Mouse (Mus musculus): ENCODE data around the gene Ralgapa2. TPM values are rescaled to one million over a fixed set of nuclear protein-coding genes. Genes with fewer than 3 reads are reported as not detected.
A peak's percentile ranks its signal among the peaks of the same experiment; 100 is the strongest.

Gene Ralgapa2
- polyA plus RNA-seq, 1 experiment from 2014 or later = 4.9 TPM

- no peak for ATAC-seq
- H3K36me3 ChIP-seq (ENCODE audit: control insufficient read depth, insufficient read depth) = no peaks in the 10 kb centered on the region; the same call in 1 of the 2 replicates
- 55% methylated on average over 7 of the region's 7 CpGs for WGBS
Measured at GRCm38 (mm10) chr2:146245401-146245800, 266.7 kb downstream of the Ralgapa2 start.

GRCm38 (mm10) chr2:146244049-146244448 lies 268.1 kb downstream of the Ralgapa2 start:
- no peak overlapping the region for H3K27ac ChIP-seq (ENCODE audit: low read depth, low read length)
- no peak for TF ChIP-seq CTCF (IDR thresholded peaks at IDR 0.05; ENCODE audit: low read depth)
- no peaks in the 10 kb centered on the region for H3K27me3 ChIP-seq (replicated peaks; ENCODE audit: control insufficient read depth, insufficient read depth, low read length)
- no peak overlapping the region for H3K4me2 ChIP-seq (replicated peaks; ENCODE audit: low read depth)
- H3K4me1 ChIP-seq (replicated peaks; ENCODE audit: control insufficient read depth, insufficient read depth, low read length) = peaks cover 10% of the 10 kb centered on the region; the same call in 1 of the 2 replicates
- H3K36me3 ChIP-seq (ENCODE audit: control insufficient read depth, insufficient read depth) = no peaks in the 10 kb centered on the region; the same call in 1 of the 2 replicates
- H3K4me3 ChIP-seq (ENCODE audit: low read depth, low read length) = no peak overlapping the region
- H3K9me3 ChIP-seq (ENCODE audit: control insufficient read depth) = no peaks in the 10 kb centered on the region
- no peak overlapping the region for H3K9ac ChIP-seq (ENCODE audit: low read depth, low read length)
- WGBS = 82% methylated on average over 2 of the region's 2 CpGs
- peak; percentile 25 for ATAC-seq

More at GRCm38 (mm10) chr2:146245401-146245800, 266.7 kb downstream of the Ralgapa2 start:
- Histone ChIP-seq H3K9me3 (ENCODE audit: control insufficient read depth) (no peaks in the 10 kb centered on the region), H3K27ac (ENCODE audit: low read depth, low read length) (no peak overlapping the region), H3K9ac (ENCODE audit: low read depth, low read length) (no peak overlapping the region), H3K4me2 (replicated peaks; ENCODE audit: low read depth) (no peak overlapping the region), H3K27me3 (replicated peaks; ENCODE audit: control insufficient read depth, insufficient read depth, low read length) (no peaks in the 10 kb centered on the region), H3K4me3 (ENCODE audit: low read depth, low read length) (no peak overlapping the region), H3K4me1 (replicated peaks; ENCODE audit: control insufficient read depth, insufficient read depth, low read length) (peaks cover 10% of the 10 kb centered on the region; the same call in 1 of the 2 replicates)
- no peak for TF ChIP-seq CTCF (IDR thresholded peaks at IDR 0.05; ENCODE audit: low read depth)

- H3K4me2 ChIP-seq (replicated peaks; ENCODE audit: low read depth) = no peak overlapping the region
- H3K4me1 ChIP-seq (replicated peaks; ENCODE audit: control insufficient read depth, insufficient read depth, low read length) = 0 out of 2 replicates have a peak, but pooled peaks cover 3% of the 10 kb centered on the region
- no peak overlapping the region for H3K9ac ChIP-seq (ENCODE audit: low read depth, low read length)
- H3K27ac ChIP-seq (ENCODE audit: low read depth, low read length) = no peak overlapping the region
- no peak overlapping the region for H3K4me3 ChIP-seq (ENCODE audit: low read depth, low read length)
- whole genome bisulfite sequencing = 94% methylated on average over 4 of the region's 4 CpGs
- H3K9me3 ChIP-seq (ENCODE audit: control insufficient read depth) = no peaks in the 10 kb centered on the region
- no peaks in the 10 kb centered on the region for H3K27me3 ChIP-seq (replicated peaks; ENCODE audit: control insufficient read depth, insufficient read depth, low read length)
- H3K36me3 ChIP-seq (ENCODE audit: control insufficient read depth, insufficient read depth) = no peaks in the 10 kb centered on the region; the same call in 1 of the 2 replicates
- no peak for ATAC-seq
- no peak for TF ChIP-seq CTCF (IDR thresholded peaks at IDR 0.05; ENCODE audit: low read depth)
Measured at GRCm38 (mm10) chr2:146239196-146239747, 272.9 kb downstream of the Ralgapa2 start.

GRCm38 (mm10) chr2:146231485-146231884 lies 280.7 kb downstream of the Ralgapa2 start:
- Histone ChIP-seq H3K36me3 (ENCODE audit: control insufficient read depth, insufficient read depth) (no peaks in the 10 kb centered on the region), H3K4me3 (ENCODE audit: low read depth, low read length) (no peak overlapping the region), H3K27me3 (replicated peaks; ENCODE audit: control insufficient read depth, insufficient read depth, low read length) (peaks cover 19% of the 10 kb centered on the region), H3K4me2 (replicated peaks; ENCODE audit: low read depth) (no peak overlapping the region), H3K4me1 (replicated peaks; ENCODE audit: control insufficient read depth, insufficient read depth, low read length) (no peaks in the 10 kb centered on the region), H3K9me3 (ENCODE audit: control insufficient read depth) (no peaks in the 10 kb centered on the region), H3K9ac (ENCODE audit: low read depth, low read length) (no peak overlapping the region), H3K27ac (ENCODE audit: low read depth, low read length) (no peak overlapping the region)
- no peak for TF ChIP-seq CTCF (IDR thresholded peaks at IDR 0.05; ENCODE audit: low read depth)
- 91% methylated on average over 2 of the region's 2 CpGs for WGBS
- no peak for ATAC-seq

GRCm38 (mm10) chr2:146228435-146228834 lies 283.7 kb downstream of the Ralgapa2 start:
- Histone ChIP-seq H3K4me1 (replicated peaks; ENCODE audit: control insufficient read depth, insufficient read depth, low read length) (no peaks in the 10 kb centered on the region), H3K36me3 (ENCODE audit: control insufficient read depth, insufficient read depth) (no peaks in the 10 kb centered on the region), H3K27ac (ENCODE audit: low read depth, low read length) (no peak overlapping the region), H3K4me3 (ENCODE audit: low read depth, low read length) (no peak overlapping the region), H3K4me2 (replicated peaks; ENCODE audit: low read depth) (no peak overlapping the region), H3K9ac (ENCODE audit: low read depth, low read length) (no peak overlapping the region), H3K9me3 (ENCODE audit: control insufficient read depth) (no peaks in the 10 kb centered on the region), H3K27me3 (replicated peaks; ENCODE audit: control insufficient read depth, insufficient read depth, low read length) (peaks cover 49% of the 10 kb centered on the region)
- TF ChIP-seq CTCF (IDR thresholded peaks at IDR 0.05; ENCODE audit: low read depth) = no peak
- 64% methylated on average over 2 of the region's 2 CpGs for WGBS
- ATAC-seq = no peak

- WGBS = 59% methylated on average over 3 of the region's 3 CpGs
- no peak for ATAC-seq
Measured at GRCm38 (mm10) chr2:146227646-146228045, 284.5 kb downstream of the Ralgapa2 start.

More at GRCm38 (mm10) chr2:146227646-146228045, 284.5 kb downstream of the Ralgapa2 start:
- Histone ChIP-seq H3K9me3 (ENCODE audit: control insufficient read depth) (no peaks in the 10 kb centered on the region), H3K4me2 (replicated peaks; ENCODE audit: low read depth) (no peak overlapping the region), H3K36me3 (ENCODE audit: control insufficient read depth, insufficient read depth) (no peaks in the 10 kb centered on the region), H3K9ac (ENCODE audit: low read depth, low read length) (no peak overlapping the region), H3K27me3 (replicated peaks; ENCODE audit: control insufficient read depth, insufficient read depth, low read length) (peaks cover 57% of the 10 kb centered on the region), H3K4me3 (ENCODE audit: low read depth, low read length) (no peak overlapping the region), H3K27ac (ENCODE audit: low read depth, low read length) (no peak overlapping the region), H3K4me1 (replicated peaks; ENCODE audit: control insufficient read depth, insufficient read depth, low read length) (no peaks in the 10 kb centered on the region)
- peak; percentile 6; the same call in 1 of the 2 replicates for TF ChIP-seq CTCF (IDR thresholded peaks at IDR 0.05; ENCODE audit: low read depth)
